Mouse (Mus musculus): ENCODE measurements around the gene Scp2d1.
"Not testable (repeated sequence)": the region's sequence is repeated elsewhere in the genome, so short reads cannot be mapped to it uniquely, and the experiment has no call there.

The Scp2d1 gene

DNA sequence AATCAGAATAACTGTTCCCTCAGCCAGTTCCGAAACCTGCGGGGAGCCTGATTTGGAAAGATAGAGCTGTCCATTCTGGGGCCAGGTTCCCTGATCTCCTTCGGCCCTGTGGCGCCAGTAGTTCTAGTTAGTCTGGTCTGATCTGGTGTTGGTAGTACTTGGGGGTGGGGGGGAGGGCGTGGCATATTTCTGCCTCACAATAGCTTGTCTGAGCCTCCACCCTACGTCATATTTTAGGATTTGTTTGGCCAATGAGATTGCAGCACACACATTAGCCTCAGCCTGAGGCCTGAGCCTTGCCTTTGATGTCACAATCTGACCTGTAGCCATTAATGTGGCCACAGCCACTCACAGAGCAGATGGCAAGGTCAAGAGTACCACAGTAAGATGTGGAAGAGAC, at the start of gene Scp2d1:
Gene Scp2d1 (plus strand): TSS at position 301 of the 400 bp plus-strand sequence.
- not testable (repeated sequence) for DNase-seq

GRCm38 (mm10) chr2:144774636-144775160, 48.8 kb upstream of the Scp2d1 start:
- no peak for DNase-seq

DNA sequence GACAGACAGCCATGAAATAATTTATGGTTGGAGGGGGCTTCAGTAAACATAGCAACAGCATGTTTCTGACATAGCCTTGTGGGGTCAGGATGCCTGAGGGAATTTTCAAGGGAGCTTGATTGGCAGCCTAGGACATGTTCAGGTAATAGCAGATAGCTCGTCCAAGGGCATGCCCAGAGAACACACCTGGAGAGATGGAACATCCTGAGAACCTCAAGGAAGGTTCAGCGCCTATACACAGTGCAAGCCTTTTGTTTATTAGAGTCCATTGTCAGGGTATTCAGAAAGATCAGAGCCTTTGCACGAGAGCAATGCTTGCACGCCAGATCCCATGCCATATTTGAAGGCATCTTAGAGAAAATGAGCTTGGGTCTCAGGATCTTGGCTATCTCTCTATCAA, 47.8 kb upstream of the Scp2d1 start:
- no peak for DNase-seq

- DNase-seq, result no peak
Observed at GRCm38 (mm10) chr2:144779263-144779662, 44.2 kb upstream of the Scp2d1 start.

- peak; percentile 26 for DNase-seq
Observed at GRCm38 (mm10) chr2:144780731-144781130, 42.7 kb upstream of the Scp2d1 start.

DNA sequence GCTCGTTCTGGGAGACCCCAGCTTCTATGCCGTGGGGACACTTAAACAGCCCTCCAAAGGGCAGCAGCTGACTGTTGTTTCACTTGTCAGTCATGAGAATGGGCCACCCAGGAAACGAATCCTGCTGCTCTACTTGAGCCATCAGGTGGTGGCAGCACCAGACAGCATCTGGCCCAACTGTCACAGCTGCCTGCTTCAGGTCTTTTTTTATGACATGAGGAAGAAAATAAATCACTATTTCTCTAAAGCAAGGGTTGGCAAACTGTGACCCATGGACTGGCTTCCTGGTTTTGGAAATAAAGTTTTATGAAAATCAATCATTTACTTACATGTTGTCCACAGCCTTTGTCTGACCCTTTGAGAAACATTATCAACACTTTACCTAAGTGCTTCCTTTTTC, 41.6 kb upstream of the Scp2d1 start:
- peak; percentile 19 to 40 for DNase-seq

GRCm38 (mm10) chr2:144782481-144782880, 41.0 kb upstream of the Scp2d1 start:
- peak; percentile 35 to 39 for DNase-seq

DNA sequence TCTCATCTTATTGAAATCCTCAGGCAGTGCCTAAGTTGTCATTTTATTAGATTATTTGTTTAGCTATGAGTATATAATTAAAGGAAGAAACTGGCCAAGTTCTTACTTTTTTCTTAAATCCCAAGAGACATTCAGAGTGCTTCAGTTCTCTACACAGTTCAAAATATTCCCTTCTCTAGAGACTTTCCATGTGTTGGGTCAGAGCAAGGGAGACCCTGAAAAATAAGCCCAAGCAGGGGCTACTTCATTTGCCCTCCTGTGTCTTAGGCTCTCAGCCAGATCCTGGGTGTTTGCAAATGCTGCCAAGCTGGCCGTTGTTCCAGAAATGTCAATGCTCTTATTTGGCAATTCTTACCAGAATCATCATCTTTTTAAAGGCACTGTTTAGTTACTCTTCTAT, 40.3 kb upstream of the Scp2d1 start:
- no peak for DNase-seq

DNA sequence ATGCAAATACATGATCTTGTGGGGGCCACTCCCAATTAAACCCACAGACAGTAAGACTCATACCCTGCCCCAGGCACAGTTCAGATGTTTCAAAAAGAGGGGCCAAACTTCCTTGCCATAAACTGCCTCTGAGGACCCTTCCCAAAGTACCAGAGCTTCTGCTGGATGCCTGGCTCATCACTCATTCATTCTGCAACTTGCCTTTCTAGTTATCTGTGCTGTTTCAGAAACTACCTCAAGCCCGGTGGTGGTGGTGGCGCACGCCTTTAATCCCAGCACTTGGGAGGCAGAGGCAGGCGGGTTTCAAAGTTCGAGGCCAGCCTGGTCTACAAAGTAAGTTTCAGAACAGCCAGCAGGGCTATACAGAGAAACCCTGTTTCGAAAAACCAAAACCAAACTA, 39.6 kb upstream of the Scp2d1 start:
- DNase-seq, result no peak

GRCm38 (mm10) chr2:144791671-144792294, 31.7 kb upstream of the Scp2d1 start:
- no peak for DNase-seq

GRCm38 (mm10) chr2:144797515-144797914, 25.9 kb upstream of the Scp2d1 start:
- DNase-seq, result peak; percentile 26 to 49

DNA sequence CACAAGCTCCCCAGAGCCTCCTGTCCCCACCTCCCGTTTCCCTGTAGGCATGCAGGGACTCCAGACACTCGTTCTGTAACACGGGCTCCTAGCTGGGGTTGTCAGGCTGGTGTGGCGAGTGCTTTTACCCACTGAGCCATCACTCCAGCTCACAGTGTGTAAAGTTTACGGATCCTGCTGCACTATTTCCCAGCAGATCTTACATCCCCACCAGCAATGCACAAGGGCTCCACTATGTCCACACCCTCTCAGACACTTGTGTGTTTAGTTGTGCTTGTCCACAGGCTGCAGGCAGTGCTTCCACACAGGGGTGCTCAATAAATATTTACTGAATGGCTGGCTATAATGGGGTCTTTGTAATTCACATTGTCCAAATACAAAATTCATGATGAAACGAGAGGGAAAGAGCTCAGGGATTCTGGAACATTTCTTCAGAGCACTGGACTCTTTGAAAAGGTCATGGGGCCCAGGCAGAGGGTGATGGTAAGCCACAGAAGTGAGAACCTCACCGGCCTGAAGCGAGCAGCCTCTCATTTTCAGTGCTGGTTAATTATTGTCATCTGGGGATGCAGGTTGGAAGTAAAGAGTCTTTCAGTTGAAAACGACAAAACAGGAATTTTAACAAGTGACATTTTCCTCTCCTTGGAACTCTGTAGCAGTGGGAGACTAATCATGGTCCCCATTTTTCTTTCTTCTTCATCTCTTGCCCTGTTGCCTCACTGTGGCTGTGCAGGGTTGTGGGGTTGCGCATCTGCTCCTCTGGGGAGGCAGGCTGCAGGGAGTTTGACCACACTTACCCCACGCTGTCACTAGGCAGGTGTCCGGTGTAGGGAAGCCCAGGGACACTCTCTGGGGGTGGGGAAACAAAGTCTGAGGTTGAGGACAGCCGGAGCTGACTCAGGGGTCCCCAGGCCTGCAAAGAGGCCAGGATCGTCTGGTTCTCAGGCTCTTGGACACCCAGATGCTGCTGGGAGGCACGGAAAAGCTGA, 15.4 kb upstream of the Scp2d1 start:
- no peak for DNase-seq

- DNase-seq, result no peak
Observed at GRCm38 (mm10) chr2:144828457-144828985, 5.1 kb downstream of the Scp2d1 start.

DNA sequence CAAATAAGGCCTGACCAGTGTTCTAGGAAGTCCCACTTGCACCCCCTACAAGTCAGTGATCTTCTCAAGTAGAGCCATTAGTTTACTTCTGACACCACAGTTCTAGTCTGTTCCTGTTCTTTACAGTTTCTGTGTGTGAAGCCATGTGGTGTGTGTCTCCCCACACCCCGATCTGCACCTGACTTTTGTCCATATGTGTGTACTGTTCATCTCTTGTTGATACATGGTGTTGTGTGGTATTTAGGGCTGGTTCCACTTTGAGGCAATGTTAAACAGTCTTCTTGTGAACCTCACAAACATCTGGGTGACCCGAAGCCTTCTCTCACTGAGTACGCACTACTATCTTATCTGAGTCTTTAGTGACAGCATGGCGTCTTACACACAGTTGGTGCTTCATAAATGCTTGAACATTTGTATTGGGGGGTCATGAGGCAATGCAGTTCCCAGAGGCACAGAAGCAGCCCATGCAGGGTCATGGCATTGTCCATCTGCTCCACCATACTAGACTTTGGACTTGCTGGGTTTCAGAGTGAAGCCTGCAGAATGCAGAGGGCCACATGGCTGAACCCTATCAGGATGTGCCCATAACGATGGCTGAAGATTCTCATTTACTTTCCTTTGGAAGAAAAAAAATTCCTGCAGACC, 13.3 kb downstream of the Scp2d1 start:
- no peak for DNase-seq

DNA sequence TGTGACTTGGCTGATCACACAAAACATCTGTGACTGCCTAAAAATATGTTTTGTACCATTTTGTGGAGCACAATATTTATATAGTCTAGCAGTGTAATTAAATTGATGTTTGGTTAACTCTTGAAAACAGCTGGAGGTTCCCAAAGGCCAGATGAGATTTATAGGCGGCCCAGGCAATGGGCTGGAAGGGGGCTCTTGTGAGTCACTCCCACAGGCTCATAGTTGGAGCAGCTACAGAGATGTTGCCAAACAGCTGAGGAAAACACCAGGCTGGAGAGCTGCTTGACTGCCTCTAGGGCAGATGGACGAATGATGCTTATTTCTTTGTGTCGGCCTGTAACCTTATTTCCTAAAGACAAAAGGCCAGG, 13.8 kb downstream of the Scp2d1 start:
- peak in 1 of 2 experiments; percentile 2 for DNase-seq

DNA sequence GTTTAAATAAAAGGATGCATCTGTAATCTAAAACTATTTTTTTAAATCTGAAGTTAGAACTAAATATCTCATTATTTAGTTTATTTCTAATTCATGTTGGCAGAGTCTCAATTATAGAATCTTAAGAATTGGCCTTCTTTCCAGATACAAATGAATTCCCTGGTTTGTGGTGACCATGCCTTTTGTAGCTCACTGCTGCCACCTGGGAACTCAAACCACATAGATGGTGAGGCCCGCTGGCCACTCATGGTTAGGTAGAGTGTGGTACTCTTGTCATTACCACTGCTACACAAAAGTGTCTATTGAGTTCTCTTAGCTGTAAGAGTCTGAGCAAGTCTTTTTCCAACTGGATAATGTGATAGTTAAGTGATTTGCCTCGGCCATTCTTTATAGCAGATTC, 45.4 kb downstream of the Scp2d1 start:
- DNase-seq, result peak; percentile 2 to 46
